Mouse (Mus musculus) heart, adult 2 months (tissue): ENCODE results near the gene Tprn. TPM values are rescaled to one million over a fixed set of nuclear protein-coding genes. Genes with fewer than 3 reads are reported as not detected.
A peak's percentile ranks its signal among the peaks of the same experiment; 100 is the strongest.
"Not testable (repeated sequence)": the region's sequence is repeated elsewhere in the genome, so short reads cannot be mapped to it uniquely, and the experiment has no call there.

Experiments
- DNase-seq, 2 experiments: peaks; one replicate each; pipeline ENCODE4 v3.0.0; 2021
- H3K27ac ChIP-seq: fragments of 200-600 bp; 2 replicates; pipeline ENCODE4 v1.8.1; 2022
- H3K27me3 ChIP-seq: fragments of 200-500 bp; 2 replicates; pipeline ENCODE4 v1.6.1; 2012; ENCODE audit warnings: mild to moderate bottlenecking, low read length, inconsistent platforms, mixed read lengths; ENCODE audit not compliant: control insufficient read depth, insufficient read depth
- H3K36me3 ChIP-seq: fragments of 200-500 bp; 2 replicates; pipeline ENCODE4 v1.6.1; 2012; ENCODE audit warnings: low read length, inconsistent platforms; ENCODE audit not compliant: control insufficient read depth, insufficient read depth
- H3K4me1 ChIP-seq: fragments of 200-500 bp; 2 replicates; pipeline ENCODE4 v1.6.1; 2011; ENCODE audit warnings: low read length; ENCODE audit not compliant: control insufficient read depth, insufficient read depth
- H3K4me3 ChIP-seq: fragments of 200-600 bp; 2 replicates; pipeline ENCODE4 v1.8.1; 2022
- H3K79me2 ChIP-seq: fragments of 200-500 bp; replicated peaks from 2 replicates; pipeline ENCODE4 v1.6.1; 2012; ENCODE audit warnings: mild to moderate bottlenecking, inconsistent platforms, low read length, moderate library complexity, mixed read lengths; ENCODE audit not compliant: control insufficient read depth, insufficient read depth
- H3K9ac ChIP-seq: fragments of 200-500 bp; 2 replicates; pipeline ENCODE4 v1.6.1; 2012; ENCODE audit warnings: low read depth, mild to moderate bottlenecking, control low read depth, inconsistent platforms, low read length, mixed read lengths
- CTCF ChIP-seq: fragments of 200-600 bp; IDR thresholded peaks from 2 replicates; pipeline ENCODE4 v1.8.1; 2022; ENCODE audit warnings: antibody characterized with exemption, mild to moderate bottlenecking, moderate library complexity
- EP300 ChIP-seq: fragments of 200-500 bp; IDR thresholded peaks from 2 replicates; pipeline ENCODE4 v1.6.1; 2011; ENCODE audit warnings: low read depth, low read length, control low read depth; ENCODE audit not compliant: insufficient read depth
- POLR2A ChIP-seq: fragments of 200-500 bp; IDR thresholded peaks from 2 replicates; pipeline ENCODE4 v1.6.1; 2011; ENCODE audit warnings: mild to moderate bottlenecking, low read depth, low read length, control low read depth; ENCODE audit not compliant: insufficient read depth
- WGBS: fragments of 180-500 bp; shearing (Covaris S2); methylation state at CpG from one replicate; pipeline ENCODE4 v1.1.7; 2018; 5-methylcytosine and 5-hydroxymethylcytosine counted together
- intact Hi-C: fragments of 180-260 bp; cut with DNase I; formaldehyde crosslinking; loops from one replicate; pipeline ENCODE4 v1.15.1; 2025
- polyA plus RNA-seq: library from polyadenylated mRNA; depleted of rRNA; stranded (reverse); fragments of >200 nt; gene quantifications from 2 replicates; pipeline ENCODE4 v1.2.3, GENCODE M21; 2012
- total RNA-seq, 2 experiments: library from RNA; stranded (reverse); gene quantifications; 2 replicates each; pipeline ENCODE4 v1.2.3; 2021

Tprn gene
- total and polyA plus RNA-seq, 3 experiments = 5.9 to 9.9 (median 6.7) TPM

GRCm38 (mm10) chr2:25244144-25244543 is 18.3 kb upstream of the Tprn start:
- intact Hi-C loops = no loop called here
- Histone ChIP-seq H3K36me3 (no peaks in the 10 kb centered on the region), H3K4me3 (no peak overlapping the region), H3K4me1 (peaks cover 2% of the 10 kb centered on the region; the same call in 1 of the 2 replicates), H3K9ac (no peak overlapping the region), H3K27me3 (peaks cover 5% of the 10 kb centered on the region; the same call in 1 of the 2 replicates), H3K27ac (no peak overlapping the region), H3K79me2 (no peaks in the 10 kb centered on the region)
- 82% methylated on average over 4 of the region's 4 CpGs for WGBS
- TF ChIP-seq POLR2A (no peak), CTCF (no peak), EP300 (no peak)
- DNase-seq = no peak

GRCm38 (mm10) chr2:25246183-25247072 is 16.0 kb upstream of the Tprn start, which contains the start of gene AL732309.1:
TSS of gene AL732309.1 (minus strand) at chr2:25246863.
- Histone ChIP-seq H3K27ac (no peak within 1 kb of the TSS), H3K4me3 (no peak within 1 kb of the TSS), H3K79me2 (no peaks in the 10 kb centered on the region), H3K27me3 (peaks cover 5% of the 10 kb centered on the region; the same call in 1 of the 2 replicates), H3K9ac (no peak within 1 kb of the TSS), H3K4me1 (no peaks in the 10 kb centered on the region), H3K36me3 (no peaks in the 10 kb centered on the region)
- intact Hi-C loops = no loop called here
- 86% methylated on average over 10 of the region's 10 CpGs for WGBS
- TF ChIP-seq CTCF (no peak), POLR2A (no peak), EP300 (no peak)
- no peak for DNase-seq

- TF ChIP-seq CTCF (peak; percentile 50), EP300 (no peak)
- Histone ChIP-seq H3K4me3 (no peak overlapping the region), H3K79me2 (no peaks in the 10 kb centered on the region), H3K9ac (no peak overlapping the region), H3K36me3 (peaks cover 2% of the 10 kb centered on the region; the same call in 1 of the 2 replicates), H3K27me3 (no peaks in the 10 kb centered on the region), H3K4me1 (peaks cover 3% of the 10 kb centered on the region), H3K27ac (no peak overlapping the region)
- intact Hi-C loops = loop anchor here (10.0 kb wide), 1 partner anchor 128 kb away; no protein-coding TSS in a partner anchor
- DNase-seq = no peak
- 90% methylated on average over 1 of the region's 1 CpGs for WGBS
These were observed 10.1 kb upstream of the Tprn start for GRCm38 (mm10) chr2:25252331-25252730.

- Histone ChIP-seq H3K4me1 (peaks cover 3% of the 10 kb centered on the region), H3K36me3 (peaks cover 2% of the 10 kb centered on the region; the same call in 1 of the 2 replicates), H3K79me2 (no peaks in the 10 kb centered on the region), H3K9ac (peak within 1 kb of the TSS; percentile 89), H3K27me3 (no peaks in the 10 kb centered on the region), H3K4me3 (peak within 1 kb of the TSS; percentile 98), H3K27ac (peak within 1 kb of the TSS; percentile 91)
- TF ChIP-seq POLR2A = peak; percentile 80
- TF ChIP-seq EP300 = peak; percentile 90
- no peak for TF ChIP-seq CTCF
- under 1% methylated on average over 39 of the region's 39 CpGs for WGBS
- intact Hi-C loops = loop anchor here (1.0 to 10.0 kb wide), 5 partner anchors 17 to 131 kb away; partner anchors contain the start of genes Anapc2, Man1b1 and Ssna1
- peak; percentile 88 to 93 for DNase-seq
These were observed 7.1 kb upstream of the Tprn start, which contains the start of gene Tmem203 for GRCm38 (mm10) chr2:25255284-25255779. TSS of gene Tmem203 (plus strand) at chr2:25255439.

GRCm38 (mm10) chr2:25256443-25257109 is 5.8 kb upstream of the Tprn start:
- not testable (repeated sequence) for H3K27me3 ChIP-seq, H3K79me2 ChIP-seq, H3K27ac ChIP-seq, H3K4me1 ChIP-seq, H3K36me3 ChIP-seq, DNase-seq, H3K4me3 ChIP-seq
- H3K9ac ChIP-seq = 0 out of 2 replicates have a peak overlapping the region, but pooled peaks have one; percentile 23
- intact Hi-C loops = loop anchor here (10.0 kb wide), 1 partner anchor 132 kb away; no protein-coding TSS in a partner anchor
- TF ChIP-seq CTCF = peak; percentile 58
- 52% methylated on average over 12 of the region's 12 CpGs for WGBS

- WGBS = 85% methylated on average over 5 of the region's 5 CpGs
- H3K27me3 ChIP-seq, H3K79me2 ChIP-seq, H3K4me3 ChIP-seq, DNase-seq, H3K4me1 ChIP-seq, H3K27ac ChIP-seq, H3K36me3 ChIP-seq, H3K9ac ChIP-seq: not testable (repeated sequence)
- intact Hi-C loops = loop anchor here (10.0 kb wide), 1 partner anchor 132 kb away; no protein-coding TSS in a partner anchor
These were observed 5.2 kb upstream of the Tprn start for GRCm38 (mm10) chr2:25257250-25257649.
